Comparison of ENCODE assay signal across 8 mouse cellular contexts in the genomic region with DNA sequence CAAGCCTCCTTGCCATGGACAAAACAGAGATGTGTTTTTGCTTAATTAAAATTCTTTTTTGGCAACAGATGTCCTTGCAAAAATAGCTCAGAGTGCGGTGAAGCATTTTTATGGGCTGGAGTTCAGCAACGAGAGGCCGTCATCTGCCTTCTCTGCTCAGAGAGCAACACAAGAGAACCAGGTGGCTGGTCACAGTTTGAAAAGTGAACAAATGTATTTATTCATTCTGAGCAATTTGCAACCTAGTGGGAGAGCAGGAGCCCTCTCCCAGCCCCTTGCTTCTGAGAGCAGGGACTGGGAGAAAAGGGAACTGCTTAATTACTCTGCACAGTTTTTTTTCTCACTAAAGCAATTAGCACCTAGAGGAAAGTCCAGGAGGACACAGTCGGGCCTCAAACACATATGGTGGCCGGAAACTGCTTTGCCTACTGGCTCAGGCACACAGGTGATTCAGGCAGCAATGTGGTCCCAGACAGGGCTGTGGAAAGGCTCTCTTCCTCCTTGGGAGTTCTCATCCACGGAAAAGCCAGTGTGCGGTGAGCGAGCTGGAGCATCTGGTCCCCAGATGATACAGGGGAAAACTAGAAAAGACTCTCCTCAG.
DNase-seq lines count a peak whose midpoint lies in the region; ATAC-seq and TF ChIP-seq lines count a peak whose summit lies in the region.

No protein-coding gene starts in this region.

- H3K9ac ChIP-seq in embryonic facial prominence, embryonic 14.5 days (ENCODE audit: low read depth, low read length): no peak overlapping the region
- no peak overlapping the region for H3K9ac ChIP-seq in midbrain, embryonic 12.5 days (replicated peaks)

- WGBS in embryonic facial prominence, embryonic 14.5 days: 32% methylated on average over 8 of the region's 8 CpGs
- WGBS in midbrain, embryonic 12.5 days: 48% methylated on average over 8 of the region's 8 CpGs

- DNase-seq in brain, adult 2 months (ENCODE audit: low read depth, low spot score): peak; percentile 94
- peak; percentile 65 for DNase-seq in embryonic facial prominence, embryonic 14.5 days (ENCODE audit: low spot score)
- peak; percentile 42 to 75 for DNase-seq in layer of hippocampus, adult 2 months (ENCODE audit: low spot score in 2 of 2)
- no peak for DNase-seq in gastrocnemius, postnatal 25 days
- DNase-seq in heart, postnatal 36 days: no peak
- DNase-seq in adrenal gland, postnatal 36 days: no peak
- no peak for DNase-seq in natural killer cell, adult 2 months (ENCODE audit: low spot score in 2 of 2)

- TF ChIP-seq CTCF in layer of hippocampus, adult 2 months (conservative IDR thresholded peaks at IDR 0.05): no peak

- 0 out of 2 replicates have a peak, but pooled peaks cover 4% of the 10 kb centered on the region for H3K4me1 ChIP-seq in embryonic facial prominence, embryonic 14.5 days (ENCODE audit: control insufficient read depth, insufficient read depth, low read length)
- peaks cover 9% of the 10 kb centered on the region for H3K4me1 ChIP-seq in midbrain, embryonic 12.5 days

- no peaks in the 10 kb centered on the region for H3K27me3 ChIP-seq in embryonic facial prominence, embryonic 14.5 days (replicated peaks; ENCODE audit: control insufficient read depth, insufficient read depth, low read length)
- H3K27me3 ChIP-seq in midbrain, embryonic 12.5 days: no peaks in the 10 kb centered on the region

- H3K4me3 ChIP-seq in embryonic facial prominence, embryonic 14.5 days (ENCODE audit: low read depth, low read length): no peak overlapping the region
- no peak overlapping the region for H3K4me3 ChIP-seq in layer of hippocampus, adult 2 months
- H3K4me3 ChIP-seq in midbrain, embryonic 12.5 days: no peak overlapping the region

- intact Hi-C loops in heart, postnatal 36 days (cut with DNase I): no loop called here

- no peaks in the 10 kb centered on the region for H3K9me3 ChIP-seq in embryonic facial prominence, embryonic 14.5 days (ENCODE audit: control insufficient read depth, low read length)
- H3K9me3 ChIP-seq in midbrain, embryonic 12.5 days: no peaks in the 10 kb centered on the region

- peak; percentile 60 for ATAC-seq in embryonic facial prominence, embryonic 14.5 days (ENCODE audit: low read depth)
- peak; percentile 65 for ATAC-seq in midbrain, embryonic 12.5 days (ENCODE audit: low FRiP score, low read depth)

- H3K27ac ChIP-seq in embryonic facial prominence, embryonic 14.5 days (replicated peaks; ENCODE audit: low read depth, low read length): peak overlapping the region; percentile 48; the same call in 1 of the 2 replicates
- H3K27ac ChIP-seq in layer of hippocampus, adult 2 months: peak overlapping the region; percentile 80
- peak overlapping the region; percentile 46 for H3K27ac ChIP-seq in midbrain, embryonic 12.5 days (replicated peaks)

- H3K36me3 ChIP-seq in embryonic facial prominence, embryonic 14.5 days (ENCODE audit: control insufficient read depth, insufficient read depth, low read length): no peaks in the 10 kb centered on the region
- no peaks in the 10 kb centered on the region for H3K36me3 ChIP-seq in midbrain, embryonic 12.5 days

- no peak overlapping the region for H3K4me2 ChIP-seq in embryonic facial prominence, embryonic 14.5 days (ENCODE audit: low read depth, low read length)
- no peak overlapping the region for H3K4me2 ChIP-seq in midbrain, embryonic 12.5 days (replicated peaks)

Comparison
In these comparisons a context has a peak if more than half of its experiments do, and no peak if none do; other contexts are left out.
1. DNase-seq: peak in brain, adult 2 months (single experiment), embryonic facial prominence, embryonic 14.5 days (single experiment) and layer of hippocampus, adult 2 months (2 of 2); none in gastrocnemius, postnatal 25 days (single experiment), heart, postnatal 36 days (0 of 2), adrenal gland, postnatal 36 days (0 of 2) and natural killer cell, adult 2 months (0 of 2).
2. Peak in every context shown above with its lines, with median percentiles within 50 percentile points of each other: H3K27ac ChIP-seq.